Mouse (Mus musculus) midbrain, embryonic 13.5 days (tissue): Measurements from ENCODE around the gene Adam1a. TPM values are rescaled to one million over a fixed set of nuclear protein-coding genes. Genes with fewer than 3 reads are reported as not detected.

Experiments used
- ATAC-seq: fragments of 200-750 bp; cut with Nextera tagmentation; 2 replicates; pipeline ENCODE4 v1.8.0; 2017; ENCODE audit warnings: mild to moderate bottlenecking, moderate TSS enrichment, moderate library complexity
- H3K27ac ChIP-seq: fragments of 300-500 bp; sonication (generic); 2 replicates; pipeline ENCODE4 v1.5.1; 2015; ENCODE audit warnings: inconsistent platforms, mild to moderate bottlenecking, moderate library complexity
- H3K27me3 ChIP-seq: fragments of 300-500 bp; sonication (generic); 2 replicates; pipeline ENCODE4 v1.6.1; 2015; ENCODE audit warnings: mild to moderate bottlenecking, inconsistent platforms
- H3K36me3 ChIP-seq: fragments of 300-500 bp; sonication (generic); 2 replicates; pipeline ENCODE4 v1.6.1; 2015; ENCODE audit warnings: mild to moderate bottlenecking, inconsistent platforms
- H3K4me1 ChIP-seq: fragments of 300-500 bp; sonication (generic); replicated peaks from 2 replicates; pipeline ENCODE4 v1.6.1; 2015; ENCODE audit warnings: inconsistent platforms
- H3K4me2 ChIP-seq: fragments of 300-500 bp; sonication (generic); replicated peaks from 2 replicates; pipeline ENCODE4 v1.6.1; 2015; ENCODE audit warnings: moderate library complexity, mild to moderate bottlenecking, inconsistent platforms
- H3K4me3 ChIP-seq: fragments of 300-500 bp; sonication (generic); replicated peaks from 2 replicates; pipeline ENCODE4 v1.5.1; 2015; ENCODE audit warnings: mild to moderate bottlenecking, inconsistent platforms
- H3K9ac ChIP-seq: fragments of 300-500 bp; sonication (generic); replicated peaks from 2 replicates; pipeline ENCODE4 v1.6.1; 2015; ENCODE audit warnings: mild to moderate bottlenecking, inconsistent platforms
- H3K9me3 ChIP-seq: fragments of 300-500 bp; sonication (generic); 2 replicates; pipeline ENCODE4 v1.6.1; 2016; ENCODE audit warnings: mild to moderate bottlenecking, inconsistent platforms
- WGBS: fragments of 180-500 bp; shearing (Covaris S2); methylation state at CpG from one replicate; pipeline ENCODE4 v1.1.7; 2015; 5-methylcytosine and 5-hydroxymethylcytosine counted together
- polyA plus RNA-seq: library from polyadenylated mRNA; unstranded; fragments of >200 nt; fragmentation: Nextera tagmentation; extraction: Ambion mirVana; gene quantifications from 2 replicates; pipeline ENCODE4 v1.2.1, GENCODE M21; 2015

Gene Adam1a
- polyA plus RNA-seq, 1 experiment from 2014 or later = 4.9 TPM

DNA sequence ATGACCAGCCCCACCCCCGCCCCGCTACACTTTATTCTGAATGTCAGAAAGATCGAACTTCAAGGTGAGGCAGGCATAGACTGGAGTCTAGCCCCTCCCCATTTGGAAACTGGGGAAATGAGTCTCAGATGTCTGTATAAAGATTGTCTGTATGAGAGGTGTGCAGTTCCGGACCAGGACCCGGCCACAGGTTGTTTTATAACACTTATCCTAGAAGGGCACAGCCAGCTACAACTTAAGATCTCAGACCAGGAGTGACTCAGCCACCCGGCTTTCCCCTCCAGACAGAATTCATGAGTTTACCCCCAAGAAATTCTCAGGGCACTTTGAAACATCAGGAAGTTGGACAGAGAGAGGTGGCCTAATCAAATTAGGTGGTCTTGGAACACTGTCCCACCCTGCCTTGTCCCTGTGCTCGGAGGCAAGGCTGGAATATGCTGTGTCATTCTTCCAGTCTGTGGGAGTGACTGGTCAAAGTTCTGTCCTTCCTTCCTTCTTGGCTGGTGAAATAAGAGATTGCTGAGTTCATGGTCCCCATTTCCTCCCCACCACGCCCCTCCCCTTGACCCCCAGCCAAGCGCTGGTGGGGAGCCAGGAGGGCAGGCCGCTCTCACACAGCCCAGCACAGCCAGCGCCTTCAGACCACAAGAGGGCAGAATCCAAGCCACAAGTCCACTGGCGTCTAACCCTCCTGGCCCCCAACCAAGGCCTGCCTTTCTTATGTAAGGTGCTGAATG lies 38.7 kb upstream of the Adam1a start:
- H3K27ac ChIP-seq = no peak overlapping the region
- 60% methylated on average over 12 of the region's 12 CpGs for WGBS
- peaks cover 15% of the 10 kb centered on the region for H3K36me3 ChIP-seq
- no peak overlapping the region for H3K4me3 ChIP-seq
- H3K4me2 ChIP-seq = no peak overlapping the region
- no peaks in the 10 kb centered on the region for H3K4me1 ChIP-seq
- no peaks in the 10 kb centered on the region for H3K9me3 ChIP-seq
- ATAC-seq = no peak
- no peaks in the 10 kb centered on the region for H3K27me3 ChIP-seq
- no peak overlapping the region for H3K9ac ChIP-seq

DNA sequence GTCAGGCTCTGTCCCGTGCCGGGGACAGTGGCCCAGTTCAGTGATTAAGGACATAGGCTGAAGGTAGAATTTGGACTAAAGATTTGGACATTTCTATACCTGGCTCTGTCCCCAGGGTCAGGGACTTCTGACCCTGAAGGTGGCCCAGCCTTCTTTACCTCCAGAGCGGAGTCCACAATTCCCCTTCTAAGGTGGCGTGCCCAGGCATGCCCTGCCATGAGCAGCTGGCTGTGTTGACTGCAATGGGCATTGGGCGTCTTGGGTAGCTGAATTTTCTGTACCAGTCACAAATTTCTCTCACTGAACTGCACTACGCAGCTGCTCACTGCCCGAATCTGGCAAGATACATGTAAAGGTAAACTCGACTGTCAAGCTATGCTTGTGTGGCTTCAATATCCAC lies 36.7 kb upstream of the Adam1a start:
- ATAC-seq = no peak
- peaks cover 24% of the 10 kb centered on the region for H3K36me3 ChIP-seq
- H3K9ac ChIP-seq = no peak overlapping the region
- no peak overlapping the region for H3K4me3 ChIP-seq
- H3K4me2 ChIP-seq = no peak overlapping the region
- no peaks in the 10 kb centered on the region for H3K27me3 ChIP-seq
- no peaks in the 10 kb centered on the region for H3K9me3 ChIP-seq
- 95% methylated on average over 8 of the region's 8 CpGs for WGBS
- H3K27ac ChIP-seq = no peak overlapping the region
- H3K4me1 ChIP-seq = no peaks in the 10 kb centered on the region

- H3K4me1 ChIP-seq = no peaks in the 10 kb centered on the region
- 88% methylated on average over 11 of the region's 11 CpGs for WGBS
- H3K9ac ChIP-seq = no peak overlapping the region
- peaks cover 55% of the 10 kb centered on the region for H3K36me3 ChIP-seq
- no peak overlapping the region for H3K27ac ChIP-seq
- no peaks in the 10 kb centered on the region for H3K27me3 ChIP-seq
- no peaks in the 10 kb centered on the region for H3K9me3 ChIP-seq
- no peak for ATAC-seq
- no peak overlapping the region for H3K4me2 ChIP-seq
- H3K4me3 ChIP-seq = no peak overlapping the region
These were observed 31.7 kb upstream of the Adam1a start for GRCm38 (mm10) chr5:121576927-121577488.

DNA sequence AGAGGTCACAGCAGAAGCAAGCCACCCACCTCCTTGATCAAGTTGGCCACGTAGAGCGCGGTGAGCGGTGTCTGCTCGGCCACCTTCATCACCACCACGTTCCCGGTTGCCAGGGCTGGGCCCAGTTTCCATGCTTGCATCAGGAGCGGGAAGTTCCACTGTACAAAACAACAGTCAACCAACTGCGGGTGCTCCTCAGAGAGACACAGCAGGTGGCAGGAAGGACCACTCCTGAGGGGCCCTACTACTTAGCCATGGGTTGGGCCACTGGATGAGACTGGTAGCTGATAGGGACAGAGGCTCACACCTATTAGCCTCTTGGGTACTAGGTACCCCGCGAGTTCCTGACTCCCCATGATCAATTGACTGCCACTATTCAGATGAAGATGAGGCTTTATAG lies 30.6 kb upstream of the Adam1a start:
- no peaks in the 10 kb centered on the region for H3K4me1 ChIP-seq
- H3K9ac ChIP-seq = no peak overlapping the region
- no peaks in the 10 kb centered on the region for H3K27me3 ChIP-seq
- H3K27ac ChIP-seq = no peak overlapping the region
- WGBS = 94% methylated on average over 11 of the region's 11 CpGs
- H3K36me3 ChIP-seq = peaks cover 64% of the 10 kb centered on the region
- no peaks in the 10 kb centered on the region for H3K9me3 ChIP-seq
- ATAC-seq = no peak
- no peak overlapping the region for H3K4me2 ChIP-seq
- no peak overlapping the region for H3K4me3 ChIP-seq

GRCm38 (mm10) chr5:121574145-121574544 lies 28.9 kb upstream of the Adam1a start:
- 90% methylated on average over 13 of the region's 13 CpGs for WGBS
- ATAC-seq = no peak
- Histone ChIP-seq H3K9ac (no peak overlapping the region), H3K9me3 (no peaks in the 10 kb centered on the region), H3K4me2 (no peak overlapping the region), H3K36me3 (peaks cover 57% of the 10 kb centered on the region), H3K4me3 (no peak overlapping the region), H3K27me3 (no peaks in the 10 kb centered on the region), H3K4me1 (no peaks in the 10 kb centered on the region), H3K27ac (no peak overlapping the region)

- WGBS = 90% methylated on average over 1 of the region's 1 CpGs
- H3K27me3 ChIP-seq = no peaks in the 10 kb centered on the region
- no peaks in the 10 kb centered on the region for H3K4me1 ChIP-seq
- no peak for ATAC-seq
- peaks cover 48% of the 10 kb centered on the region for H3K36me3 ChIP-seq
- H3K9me3 ChIP-seq = no peaks in the 10 kb centered on the region
- no peak overlapping the region for H3K27ac ChIP-seq
- no peak overlapping the region for H3K4me2 ChIP-seq
- H3K9ac ChIP-seq = no peak overlapping the region
- no peak overlapping the region for H3K4me3 ChIP-seq
These were observed 25.5 kb upstream of the Adam1a start for GRCm38 (mm10) chr5:121570787-121571186.

DNA sequence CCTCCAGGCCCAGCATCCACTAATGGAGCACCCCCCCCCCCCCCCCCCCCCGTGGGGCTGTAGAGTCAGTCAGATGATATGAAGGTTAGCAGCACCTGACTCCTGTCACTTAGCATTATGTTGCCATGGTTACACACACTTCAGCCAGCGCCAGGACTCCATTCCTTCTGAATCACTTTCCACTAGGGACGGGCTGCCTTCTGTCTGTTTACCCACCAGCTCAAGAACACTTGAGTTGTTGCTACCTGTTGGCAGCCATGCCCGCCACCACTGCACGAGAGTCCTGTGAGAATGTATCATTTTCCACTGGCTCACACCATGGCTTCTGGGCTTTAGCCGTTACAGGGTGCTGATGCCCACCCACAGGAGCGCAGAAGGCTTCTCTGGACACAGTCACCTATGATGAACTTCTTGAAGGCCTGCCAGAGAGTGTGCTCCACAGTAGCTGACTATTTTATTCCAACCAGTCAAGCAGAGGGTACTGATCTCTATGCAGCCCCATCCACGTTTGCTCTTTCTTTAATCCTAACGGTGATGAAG lies 24.7 kb upstream of the Adam1a start:
- Histone ChIP-seq H3K27ac (no peak overlapping the region), H3K4me1 (no peaks in the 10 kb centered on the region), H3K9me3 (no peaks in the 10 kb centered on the region), H3K27me3 (no peaks in the 10 kb centered on the region), H3K36me3 (peaks cover 43% of the 10 kb centered on the region), H3K4me3 (no peak overlapping the region), H3K4me2 (no peak overlapping the region), H3K9ac (no peak overlapping the region)
- peak; percentile 53; the same call in 1 of the 2 replicates for ATAC-seq
- WGBS = 73% methylated on average over 9 of the region's 9 CpGs

DNA sequence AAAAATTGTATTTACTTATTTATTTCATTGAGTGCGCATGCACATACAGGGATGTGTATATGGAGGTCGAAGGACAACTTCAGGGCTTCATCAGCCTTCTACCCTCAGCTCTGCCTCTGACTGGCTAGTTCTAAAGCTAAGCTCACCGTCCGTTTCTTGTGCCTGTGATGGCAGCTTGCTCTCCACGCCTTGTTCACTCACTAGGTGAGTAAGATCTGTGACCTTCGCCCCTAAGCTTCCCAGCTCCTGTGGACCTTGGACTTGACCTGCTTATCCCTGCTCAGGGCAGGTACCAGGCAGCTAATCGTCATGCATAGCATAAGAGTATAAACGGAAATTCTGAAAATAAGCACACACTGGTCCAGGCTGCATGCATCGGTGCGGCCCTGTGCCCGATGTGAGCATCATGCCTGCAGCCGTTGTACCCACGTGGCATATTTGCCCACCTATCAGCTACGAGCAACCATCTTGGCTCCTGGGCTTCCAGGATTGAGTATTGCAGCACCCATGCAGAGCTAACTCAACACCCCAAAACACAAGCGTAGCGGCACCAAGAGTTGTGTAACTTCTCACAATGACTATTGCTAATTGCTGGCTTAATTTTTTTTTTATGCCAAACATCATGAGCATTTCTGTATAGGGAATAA lies 20.9 kb upstream of the Adam1a start:
- H3K27me3 ChIP-seq = no peaks in the 10 kb centered on the region
- no peak overlapping the region for H3K27ac ChIP-seq
- H3K4me1 ChIP-seq = 0 out of 2 replicates have a peak, but pooled peaks cover 6% of the 10 kb centered on the region
- no peak overlapping the region for H3K9ac ChIP-seq
- 91% methylated on average over 16 of the region's 16 CpGs for WGBS
- no peak overlapping the region for H3K4me3 ChIP-seq
- ATAC-seq = no peak
- H3K4me2 ChIP-seq = no peak overlapping the region
- no peaks in the 10 kb centered on the region for H3K9me3 ChIP-seq
- peaks cover 12% of the 10 kb centered on the region for H3K36me3 ChIP-seq

GRCm38 (mm10) chr5:121564468-121564895 lies 19.2 kb upstream of the Adam1a start:
- H3K27ac ChIP-seq = no peak overlapping the region
- peaks cover 4% of the 10 kb centered on the region; the same call in 1 of the 2 replicates for H3K36me3 ChIP-seq
- WGBS = 12% methylated on average over 11 of the region's 11 CpGs
- H3K4me2 ChIP-seq = 0 out of 2 replicates have a peak overlapping the region, but pooled peaks have one; percentile 23
- ATAC-seq = 0 out of 2 replicates have a peak, but pooled peaks have one; percentile 37
- 0 out of 2 replicates have a peak, but pooled peaks cover 6% of the 10 kb centered on the region for H3K4me1 ChIP-seq
- H3K9me3 ChIP-seq = no peaks in the 10 kb centered on the region
- H3K9ac ChIP-seq = no peak overlapping the region
- no peaks in the 10 kb centered on the region for H3K27me3 ChIP-seq
- H3K4me3 ChIP-seq = no peak overlapping the region

GRCm38 (mm10) chr5:121562436-121562835 lies 17.2 kb upstream of the Adam1a start:
- Histone ChIP-seq H3K9me3 (no peaks in the 10 kb centered on the region), H3K27ac (no peak overlapping the region), H3K27me3 (no peaks in the 10 kb centered on the region), H3K4me2 (no peak overlapping the region), H3K4me1 (0 out of 2 replicates have a peak, but pooled peaks cover 6% of the 10 kb centered on the region), H3K4me3 (no peak overlapping the region), H3K36me3 (no peaks in the 10 kb centered on the region), H3K9ac (no peak overlapping the region)
- WGBS = 91% methylated on average over 3 of the region's 3 CpGs
- no peak for ATAC-seq

GRCm38 (mm10) chr5:121549196-121549595 lies 3.9 kb upstream of the Adam1a start:
- Histone ChIP-seq H3K36me3 (no peaks in the 10 kb centered on the region), H3K9me3 (no peaks in the 10 kb centered on the region), H3K4me3 (no peak overlapping the region), H3K4me2 (no peak overlapping the region), H3K4me1 (peaks cover 13% of the 10 kb centered on the region), H3K9ac (no peak overlapping the region), H3K27ac (no peak overlapping the region), H3K27me3 (no peaks in the 10 kb centered on the region)
- ATAC-seq = no peak
- WGBS = 90% methylated on average over 7 of the region's 7 CpGs

DNA sequence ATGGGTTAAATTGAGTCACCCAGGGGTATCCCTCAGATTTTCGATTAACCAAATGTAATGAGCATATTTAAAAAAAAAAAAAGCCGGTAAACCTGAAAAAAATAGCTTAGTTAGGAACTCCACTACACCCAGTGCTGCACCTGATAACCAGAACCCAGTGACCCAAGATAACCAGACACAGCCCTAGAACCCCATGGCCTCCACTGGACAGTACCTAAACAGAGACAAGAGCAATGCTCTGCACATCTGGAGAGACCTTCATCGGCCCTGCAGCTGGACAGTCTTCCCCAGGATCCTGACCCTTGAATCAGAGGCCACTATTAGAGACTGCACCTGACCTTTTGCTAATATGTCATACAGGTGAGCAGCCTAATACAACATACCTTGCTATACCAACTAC lies 1.8 kb upstream of the Adam1a start:
- no peak overlapping the region for H3K4me2 ChIP-seq
- WGBS = over 99% methylated on average over 3 of the region's 3 CpGs
- H3K4me1 ChIP-seq = peaks cover 32% of the 10 kb centered on the region
- H3K9me3 ChIP-seq = no peaks in the 10 kb centered on the region
- H3K9ac ChIP-seq = no peak overlapping the region
- no peaks in the 10 kb centered on the region for H3K27me3 ChIP-seq
- H3K27ac ChIP-seq = no peak overlapping the region
- no peak for ATAC-seq
- H3K4me3 ChIP-seq = no peak overlapping the region
- no peaks in the 10 kb centered on the region for H3K36me3 ChIP-seq
